Mouse (Mus musculus): ENCODE measurements around the gene Lbhd2. TPM values are rescaled to one million over a fixed set of nuclear protein-coding genes. Genes with fewer than 3 reads are reported as not detected.
A peak's percentile ranks its signal among the peaks of the same experiment; 100 is the strongest.

Gene Lbhd2
- polyA plus RNA-seq, 1 experiment, result 0.72 TPM

DNA sequence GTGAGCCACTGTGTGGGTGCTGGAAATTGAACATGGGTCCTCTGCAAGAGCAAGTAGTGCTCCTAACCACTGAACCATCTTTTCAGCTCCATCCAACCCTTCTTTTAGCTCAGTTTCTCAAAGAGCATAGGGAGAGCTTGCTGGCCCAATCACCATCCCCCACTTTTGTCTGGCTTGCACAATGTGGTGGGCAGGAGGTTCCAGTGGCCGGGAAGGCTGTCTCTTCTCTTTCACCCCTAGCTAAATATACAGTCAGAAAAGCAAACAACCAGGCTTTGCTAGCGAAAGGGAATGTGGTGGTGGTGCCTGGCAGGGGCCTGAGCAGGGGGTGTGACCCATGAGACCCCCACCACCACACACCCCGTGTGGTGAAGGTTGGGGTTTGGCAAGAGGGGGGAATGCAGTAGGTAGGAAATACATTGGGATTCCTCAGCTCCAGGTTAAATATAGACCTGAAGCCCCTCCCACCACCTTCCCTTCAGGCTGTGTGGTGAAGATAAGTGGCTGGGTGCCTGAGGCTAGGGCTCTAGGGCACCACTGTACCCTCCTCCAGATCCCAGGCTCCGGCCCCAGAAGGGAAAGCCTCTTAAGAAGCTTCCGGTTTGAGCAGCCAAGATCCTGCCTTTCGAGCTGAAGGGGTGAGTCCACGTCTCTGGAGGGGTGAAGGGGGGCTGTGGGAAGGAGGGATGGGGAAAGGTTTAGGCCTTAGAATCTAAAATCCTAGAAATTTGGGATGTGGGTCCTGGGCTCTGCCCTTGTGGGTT is 14.5 kb downstream of the Lbhd2 start:
- TF ChIP-seq CTCF (IDR thresholded peaks at IDR 0.05; ENCODE audit: control insufficient read depth, insufficient read depth, insufficient replicate concordance, low read depth, low read length) (no peak), POLR2A (IDR thresholded peaks at IDR 0.05; ENCODE audit: control insufficient read depth, low read depth, low read length) (no peak)
- H3K4me1 ChIP-seq (ENCODE audit: control insufficient read depth, insufficient read depth, low read length), result peaks cover 16% of the 10 kb centered on the region
- H3K4me3 ChIP-seq (ENCODE audit: control insufficient read depth, low read depth, low read length), result no peak overlapping the region

GRCm38 (mm10) chr12:111422852-111423251 is 16.2 kb downstream of the Lbhd2 start:
- H3K4me3 ChIP-seq (ENCODE audit: control insufficient read depth, low read depth, low read length), result peak overlapping the region; percentile 29; the same call in 1 of the 2 replicates
- no peak for TF ChIP-seq CTCF (IDR thresholded peaks at IDR 0.05; ENCODE audit: control insufficient read depth, insufficient read depth, insufficient replicate concordance, low read depth, low read length)
- no peak for TF ChIP-seq POLR2A (IDR thresholded peaks at IDR 0.05; ENCODE audit: control insufficient read depth, low read depth, low read length)
- peaks cover 20% of the 10 kb centered on the region for H3K4me1 ChIP-seq (ENCODE audit: control insufficient read depth, insufficient read depth, low read length)
- H3K36me3 ChIP-seq (ENCODE audit: control insufficient read depth, insufficient read depth, low read length), result no peaks in the 10 kb centered on the region
- H3K27me3 ChIP-seq (ENCODE audit: control insufficient read depth, insufficient read depth, low read length), result no peaks in the 10 kb centered on the region
- H3K27ac ChIP-seq (ENCODE audit: control insufficient read depth, insufficient read depth, low read depth, low read length), result no peak overlapping the region

More for the DNA sequence above, 14.5 kb downstream of the Lbhd2 start:
- Histone ChIP-seq H3K27ac (ENCODE audit: control insufficient read depth, insufficient read depth, low read depth, low read length) (no peak overlapping the region), H3K27me3 (ENCODE audit: control insufficient read depth, insufficient read depth, low read length) (no peaks in the 10 kb centered on the region), H3K36me3 (ENCODE audit: control insufficient read depth, insufficient read depth, low read length) (no peaks in the 10 kb centered on the region)

GRCm38 (mm10) chr12:111423570-111424129 is 17.0 kb downstream of the Lbhd2 start:
- Histone ChIP-seq H3K27ac (ENCODE audit: control insufficient read depth, insufficient read depth, low read depth, low read length) (no peak overlapping the region), H3K4me3 (ENCODE audit: control insufficient read depth, low read depth, low read length) (peak overlapping the region; percentile 23), H3K36me3 (ENCODE audit: control insufficient read depth, insufficient read depth, low read length) (no peaks in the 10 kb centered on the region), H3K27me3 (ENCODE audit: control insufficient read depth, insufficient read depth, low read length) (no peaks in the 10 kb centered on the region), H3K4me1 (ENCODE audit: control insufficient read depth, insufficient read depth, low read length) (peaks cover 20% of the 10 kb centered on the region)
- TF ChIP-seq CTCF (IDR thresholded peaks at IDR 0.05; ENCODE audit: control insufficient read depth, insufficient read depth, insufficient replicate concordance, low read depth, low read length) (no peak), POLR2A (IDR thresholded peaks at IDR 0.05; ENCODE audit: control insufficient read depth, low read depth, low read length) (no peak)

- peak overlapping the region; percentile 23 for H3K4me3 ChIP-seq (ENCODE audit: control insufficient read depth, low read depth, low read length)
- H3K27me3 ChIP-seq (ENCODE audit: control insufficient read depth, insufficient read depth, low read length), result no peaks in the 10 kb centered on the region
- H3K36me3 ChIP-seq (ENCODE audit: control insufficient read depth, insufficient read depth, low read length), result no peaks in the 10 kb centered on the region
- TF ChIP-seq POLR2A (IDR thresholded peaks at IDR 0.05; ENCODE audit: control insufficient read depth, low read depth, low read length), result no peak
- TF ChIP-seq CTCF (IDR thresholded peaks at IDR 0.05; ENCODE audit: control insufficient read depth, insufficient read depth, insufficient replicate concordance, low read depth, low read length), result no peak
- H3K27ac ChIP-seq (ENCODE audit: control insufficient read depth, insufficient read depth, low read depth, low read length), result no peak overlapping the region
- peaks cover 25% of the 10 kb centered on the region for H3K4me1 ChIP-seq (ENCODE audit: control insufficient read depth, insufficient read depth, low read length)
These were observed 17.9 kb downstream of the Lbhd2 start for GRCm38 (mm10) chr12:111424547-111424946.

- H3K27ac ChIP-seq (ENCODE audit: control insufficient read depth, insufficient read depth, low read depth, low read length), result no peak overlapping the region
- H3K27me3 ChIP-seq (ENCODE audit: control insufficient read depth, insufficient read depth, low read length), result no peaks in the 10 kb centered on the region
- no peak overlapping the region for H3K4me3 ChIP-seq (ENCODE audit: control insufficient read depth, low read depth, low read length)
- H3K4me1 ChIP-seq (ENCODE audit: control insufficient read depth, insufficient read depth, low read length), result peaks cover 31% of the 10 kb centered on the region
- no peak for TF ChIP-seq POLR2A (IDR thresholded peaks at IDR 0.05; ENCODE audit: control insufficient read depth, low read depth, low read length)
- peak; percentile 78; the same call in 1 of the 2 replicates for TF ChIP-seq CTCF (IDR thresholded peaks at IDR 0.05; ENCODE audit: control insufficient read depth, insufficient read depth, insufficient replicate concordance, low read depth, low read length)
- no peaks in the 10 kb centered on the region for H3K36me3 ChIP-seq (ENCODE audit: control insufficient read depth, insufficient read depth, low read length)
These were observed 18.6 kb downstream of the Lbhd2 start for GRCm38 (mm10) chr12:111425258-111425657.

DNA sequence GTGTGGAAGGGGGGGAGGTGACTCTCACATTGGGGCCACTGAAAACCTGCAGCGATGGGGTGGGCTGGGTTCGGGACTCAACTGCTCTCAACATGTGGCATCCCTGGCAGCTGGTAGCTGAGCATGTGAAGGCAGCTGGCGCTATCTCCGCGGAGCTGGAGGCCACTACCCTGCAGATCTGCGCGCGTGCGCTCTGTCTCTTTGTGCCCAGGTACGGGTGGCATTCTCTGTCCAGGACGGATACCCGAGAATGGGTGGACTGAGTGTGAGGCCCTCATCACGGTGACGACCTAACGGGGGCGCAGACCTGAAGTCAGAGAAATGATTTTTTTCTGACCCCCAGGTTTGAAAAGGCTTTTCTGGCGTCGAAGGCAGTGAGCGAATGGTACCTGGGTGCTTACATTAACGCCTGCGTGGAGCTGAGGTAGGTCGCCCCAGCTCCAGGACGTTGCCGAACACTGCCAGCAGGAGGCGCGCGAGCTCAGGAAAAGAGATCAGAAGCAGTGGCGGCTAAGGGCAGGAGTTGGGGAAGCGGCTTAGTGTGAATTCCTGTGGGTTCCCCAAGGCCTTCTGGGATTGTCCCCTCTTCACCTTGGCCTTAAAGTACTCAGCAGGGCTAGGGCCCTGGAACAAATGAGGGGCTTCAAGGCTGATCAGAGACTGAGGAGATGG is 19.3 kb downstream of the Lbhd2 start:
- peaks cover 35% of the 10 kb centered on the region for H3K4me1 ChIP-seq (ENCODE audit: control insufficient read depth, insufficient read depth, low read length)
- H3K36me3 ChIP-seq (ENCODE audit: control insufficient read depth, insufficient read depth, low read length), result no peaks in the 10 kb centered on the region
- H3K27me3 ChIP-seq (ENCODE audit: control insufficient read depth, insufficient read depth, low read length), result no peaks in the 10 kb centered on the region
- no peak overlapping the region for H3K27ac ChIP-seq (ENCODE audit: control insufficient read depth, insufficient read depth, low read depth, low read length)
- peak overlapping the region; percentile 3 for H3K4me3 ChIP-seq (ENCODE audit: control insufficient read depth, low read depth, low read length)
- TF ChIP-seq CTCF (IDR thresholded peaks at IDR 0.05; ENCODE audit: control insufficient read depth, insufficient read depth, insufficient replicate concordance, low read depth, low read length) (peak; percentile 96), POLR2A (IDR thresholded peaks at IDR 0.05; ENCODE audit: control insufficient read depth, low read depth, low read length) (no peak)
